Mouse (Mus musculus): ENCODE measurements around the gene Bcl2l12.

Bcl2l12 gene

GRCm38 (mm10) chr7:45019031-45019571 is 20.6 kb upstream of the Bcl2l12 start:
- intact Hi-C loops (cut with DNase I): loop anchor here (5.0 kb wide), 1 partner anchor 33 kb away; the partner anchor contains the start of gene Prr12

GRCm38 (mm10) chr7:45017242-45018061 is 18.9 kb upstream of the Bcl2l12 start, which contains the start of gene Rras:
Gene Rras, plus strand, starts transcription at chr7:45017961.
- intact Hi-C loops (cut with DNase I): loop anchor here (5.0 kb wide), 1 partner anchor 35 kb away; the partner anchor contains the start of gene Prr12

GRCm38 (mm10) chr7:45016761-45017160 is 18.2 kb upstream of the Bcl2l12 start:
- intact Hi-C loops (cut with DNase I): loop anchor here (5.0 kb wide), 1 partner anchor 36 kb away; the partner anchor contains the start of gene Prr12

GRCm38 (mm10) chr7:45015957-45016612 is 17.6 kb upstream of the Bcl2l12 start, which contains the start of gene Scaf1:
Gene Scaf1, minus strand, starts transcription at chr7:45016363.
- intact Hi-C loops (cut with DNase I): loop anchor here (5.0 kb wide), 1 partner anchor 36 kb away; the partner anchor contains the start of gene Prr12

GRCm38 (mm10) chr7:45015344-45015956 is 16.9 kb upstream of the Bcl2l12 start:
- intact Hi-C loops (cut with DNase I): loop anchor here (5.0 kb wide), 1 partner anchor 37 kb away; the partner anchor contains the start of gene Prr12

GRCm38 (mm10) chr7:45014096-45014451 is 15.6 kb upstream of the Bcl2l12 start:
- intact Hi-C loops (cut with DNase I): no loop called here

GRCm38 (mm10) chr7:45013366-45014095 is 15.0 kb upstream of the Bcl2l12 start:
- intact Hi-C loops (cut with DNase I): no loop called here

- intact Hi-C loops (cut with DNase I): no loop called here
Measured at GRCm38 (mm10) chr7:45012824-45013223, 14.3 kb upstream of the Bcl2l12 start.

- intact Hi-C loops (cut with DNase I): no loop called here
Measured at GRCm38 (mm10) chr7:45012011-45012410, 13.5 kb upstream of the Bcl2l12 start.

- intact Hi-C loops (cut with DNase I): no loop called here
Measured at GRCm38 (mm10) chr7:45008411-45008810, 9.9 kb upstream of the Bcl2l12 start.

GRCm38 (mm10) chr7:45007846-45008245 is 9.3 kb upstream of the Bcl2l12 start:
- intact Hi-C loops (cut with DNase I): no loop called here

GRCm38 (mm10) chr7:45007141-45007540 is 8.6 kb upstream of the Bcl2l12 start:
- intact Hi-C loops (cut with DNase I): no loop called here

GRCm38 (mm10) chr7:45006503-45006902 is 8.0 kb upstream of the Bcl2l12 start:
- intact Hi-C loops (cut with DNase I): no loop called here

GRCm38 (mm10) chr7:45005321-45005992 is 6.9 kb upstream of the Bcl2l12 start:
- intact Hi-C loops (cut with DNase I): no loop called here

- intact Hi-C loops (cut with DNase I): no loop called here
Measured at GRCm38 (mm10) chr7:45004546-45004945, 6.0 kb upstream of the Bcl2l12 start.

GRCm38 (mm10) chr7:45002440-45002839 is 3.9 kb upstream of the Bcl2l12 start:
- intact Hi-C loops (cut with DNase I): no loop called here

- intact Hi-C loops (cut with DNase I): no loop called here
Measured at GRCm38 (mm10) chr7:45000539-45001114, 2.1 kb upstream of the Bcl2l12 start.

GRCm38 (mm10) chr7:44999753-45000152 is 1.2 kb upstream of the Bcl2l12 start:
- intact Hi-C loops (cut with DNase I): no loop called here

- intact Hi-C loops (cut with DNase I): no loop called here
Measured at GRCm38 (mm10) chr7:44997940-44998428, 528 bp downstream of the Bcl2l12 start.
